Mouse (Mus musculus): ENCODE results near the gene B4galt5. TPM values are rescaled to one million over a fixed set of nuclear protein-coding genes. Genes with fewer than 3 reads are reported as not detected.

The B4galt5 gene
- polyA plus RNA-seq, 1 experiment: 59.4 TPM

- no peaks in the 10 kb centered on the region for H3K4me1 ChIP-seq (ENCODE audit: control insufficient read depth, insufficient read depth, low read length)
- H3K27me3 ChIP-seq (ENCODE audit: control insufficient read depth, insufficient read depth, low read length): no peaks in the 10 kb centered on the region
- DNase-seq: no peak
- WGBS: 55% methylated on average over 7 of the region's 7 CpGs
- no peak overlapping the region for H3K27ac ChIP-seq (ENCODE audit: insufficient read depth, low read length)
- H3K4me3 ChIP-seq (replicated peaks; ENCODE audit: insufficient read depth, low read depth, low read length): no peak overlapping the region
- no peak for TF ChIP-seq CTCF (IDR thresholded peaks at IDR 0.05; ENCODE audit: borderline replicate concordance, insufficient read depth, low read depth, low read length)
- TF ChIP-seq POLR2A (IDR thresholded peaks at IDR 0.05; ENCODE audit: borderline replicate concordance, insufficient read depth, low read length): no peak
These were observed 31.8 kb upstream of the B4galt5 start for GRCm38 (mm10) chr2:167380615-167381285.

DNA sequence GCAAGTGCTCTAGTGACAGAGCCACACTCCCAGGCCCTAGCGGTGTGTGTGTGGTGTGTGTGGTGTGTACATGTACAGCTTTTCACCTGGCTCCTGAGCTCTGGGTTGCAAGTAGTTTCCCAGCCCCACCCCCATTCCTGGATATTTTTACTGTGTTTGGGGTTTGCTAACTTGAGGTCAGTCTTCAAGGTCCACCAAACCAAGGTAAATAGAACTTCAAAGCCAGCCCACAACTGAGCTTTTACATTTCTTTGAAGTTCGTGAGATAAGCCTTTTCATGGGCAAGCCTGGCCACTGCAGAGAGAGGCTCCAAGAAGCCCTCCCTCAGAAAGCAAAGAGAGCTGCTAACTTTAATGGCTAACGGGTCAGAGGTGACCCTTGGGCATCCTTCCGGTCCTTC is 30.0 kb upstream of the B4galt5 start:
- Histone ChIP-seq H3K4me1 (ENCODE audit: control insufficient read depth, insufficient read depth, low read length) (peaks cover 3% of the 10 kb centered on the region), H3K27me3 (ENCODE audit: control insufficient read depth, insufficient read depth, low read length) (no peaks in the 10 kb centered on the region), H3K4me3 (replicated peaks; ENCODE audit: insufficient read depth, low read depth, low read length) (no peak overlapping the region), H3K27ac (ENCODE audit: insufficient read depth, low read length) (no peak overlapping the region)
- no peak for DNase-seq
- 76% methylated on average over 4 of the region's 4 CpGs for WGBS
- TF ChIP-seq CTCF (IDR thresholded peaks at IDR 0.05; ENCODE audit: borderline replicate concordance, insufficient read depth, low read depth, low read length) (no peak), POLR2A (IDR thresholded peaks at IDR 0.05; ENCODE audit: borderline replicate concordance, insufficient read depth, low read length) (no peak)

DNA sequence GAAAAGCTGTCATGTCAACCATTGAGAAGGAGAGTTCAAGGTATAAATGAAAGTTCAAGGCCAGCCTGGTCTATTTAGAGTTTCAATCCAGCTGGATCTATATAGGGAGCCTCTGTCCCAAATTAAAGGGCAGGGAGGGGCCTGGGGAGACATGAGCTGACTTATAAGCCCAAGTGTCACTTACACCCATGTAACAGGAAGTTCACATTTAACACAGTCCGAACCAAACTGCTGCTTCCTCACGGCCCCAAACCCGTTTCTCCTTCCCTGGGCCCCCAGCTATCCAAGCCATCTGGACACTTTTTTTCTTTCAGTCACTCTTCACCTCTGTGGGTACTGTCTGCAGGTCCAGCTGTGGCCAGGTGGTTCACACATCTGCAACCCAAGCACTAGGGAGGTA is 28.7 kb upstream of the B4galt5 start:
- H3K4me3 ChIP-seq (replicated peaks; ENCODE audit: insufficient read depth, low read depth, low read length): no peak overlapping the region
- 71% methylated on average over 3 of the region's 3 CpGs for WGBS
- no peaks in the 10 kb centered on the region for H3K27me3 ChIP-seq (ENCODE audit: control insufficient read depth, insufficient read depth, low read length)
- peaks cover 15% of the 10 kb centered on the region for H3K4me1 ChIP-seq (ENCODE audit: control insufficient read depth, insufficient read depth, low read length)
- no peak overlapping the region for H3K27ac ChIP-seq (ENCODE audit: insufficient read depth, low read length)
- TF ChIP-seq POLR2A (IDR thresholded peaks at IDR 0.05; ENCODE audit: borderline replicate concordance, insufficient read depth, low read length): no peak
- TF ChIP-seq CTCF (IDR thresholded peaks at IDR 0.05; ENCODE audit: borderline replicate concordance, insufficient read depth, low read depth, low read length): no peak
- DNase-seq: no peak

- peaks cover 18% of the 10 kb centered on the region for H3K4me1 ChIP-seq (ENCODE audit: control insufficient read depth, insufficient read depth, low read length)
- DNase-seq: no peak
- TF ChIP-seq CTCF (IDR thresholded peaks at IDR 0.05; ENCODE audit: borderline replicate concordance, insufficient read depth, low read depth, low read length) (no peak), POLR2A (IDR thresholded peaks at IDR 0.05; ENCODE audit: borderline replicate concordance, insufficient read depth, low read length) (no peak)
- no peak overlapping the region for H3K4me3 ChIP-seq (replicated peaks; ENCODE audit: insufficient read depth, low read depth, low read length)
- no peak overlapping the region for H3K27ac ChIP-seq (ENCODE audit: insufficient read depth, low read length)
- no peaks in the 10 kb centered on the region for H3K27me3 ChIP-seq (ENCODE audit: control insufficient read depth, insufficient read depth, low read length)
- 79% methylated on average over 8 of the region's 8 CpGs for WGBS
These were observed 27.2 kb upstream of the B4galt5 start for GRCm38 (mm10) chr2:167376160-167376564.

- no peak for TF ChIP-seq CTCF (IDR thresholded peaks at IDR 0.05; ENCODE audit: borderline replicate concordance, insufficient read depth, low read depth, low read length)
- TF ChIP-seq POLR2A (IDR thresholded peaks at IDR 0.05; ENCODE audit: borderline replicate concordance, insufficient read depth, low read length): no peak
- 98% methylated on average over 5 of the region's 5 CpGs for WGBS
- Histone ChIP-seq H3K27me3 (ENCODE audit: control insufficient read depth, insufficient read depth, low read length) (no peaks in the 10 kb centered on the region), H3K27ac (ENCODE audit: insufficient read depth, low read length) (no peak overlapping the region), H3K4me3 (replicated peaks; ENCODE audit: insufficient read depth, low read depth, low read length) (no peak overlapping the region), H3K4me1 (ENCODE audit: control insufficient read depth, insufficient read depth, low read length) (peaks cover 18% of the 10 kb centered on the region)
- no peak for DNase-seq
These were observed 26.7 kb upstream of the B4galt5 start for GRCm38 (mm10) chr2:167375688-167376087.

- H3K4me3 ChIP-seq (replicated peaks; ENCODE audit: insufficient read depth, low read depth, low read length): no peak overlapping the region
- TF ChIP-seq POLR2A (IDR thresholded peaks at IDR 0.05; ENCODE audit: borderline replicate concordance, insufficient read depth, low read length) (no peak), CTCF (IDR thresholded peaks at IDR 0.05; ENCODE audit: borderline replicate concordance, insufficient read depth, low read depth, low read length) (no peak)
These were observed 26.2 kb upstream of the B4galt5 start for GRCm38 (mm10) chr2:167375135-167375534.

GRCm38 (mm10) chr2:167374191-167374805 is 25.3 kb upstream of the B4galt5 start:
- TF ChIP-seq CTCF (IDR thresholded peaks at IDR 0.05; ENCODE audit: borderline replicate concordance, insufficient read depth, low read depth, low read length) (no peak), POLR2A (IDR thresholded peaks at IDR 0.05; ENCODE audit: borderline replicate concordance, insufficient read depth, low read length) (no peak)
- peak in 1 of 2 experiments; percentile 28 for DNase-seq
- Histone ChIP-seq H3K4me3 (replicated peaks; ENCODE audit: insufficient read depth, low read depth, low read length) (no peak overlapping the region), H3K4me1 (ENCODE audit: control insufficient read depth, insufficient read depth, low read length) (peaks cover 18% of the 10 kb centered on the region), H3K27me3 (ENCODE audit: control insufficient read depth, insufficient read depth, low read length) (no peaks in the 10 kb centered on the region), H3K27ac (ENCODE audit: insufficient read depth, low read length) (no peak overlapping the region)
- WGBS: 62% methylated on average over 12 of the region's 12 CpGs

More at GRCm38 (mm10) chr2:167375135-167375534, 26.2 kb upstream of the B4galt5 start:
- Histone ChIP-seq H3K4me1 (ENCODE audit: control insufficient read depth, insufficient read depth, low read length) (peaks cover 18% of the 10 kb centered on the region), H3K27me3 (ENCODE audit: control insufficient read depth, insufficient read depth, low read length) (no peaks in the 10 kb centered on the region), H3K27ac (ENCODE audit: insufficient read depth, low read length) (no peak overlapping the region)
- WGBS: 70% methylated on average over 9 of the region's 9 CpGs
- no peak for DNase-seq

DNA sequence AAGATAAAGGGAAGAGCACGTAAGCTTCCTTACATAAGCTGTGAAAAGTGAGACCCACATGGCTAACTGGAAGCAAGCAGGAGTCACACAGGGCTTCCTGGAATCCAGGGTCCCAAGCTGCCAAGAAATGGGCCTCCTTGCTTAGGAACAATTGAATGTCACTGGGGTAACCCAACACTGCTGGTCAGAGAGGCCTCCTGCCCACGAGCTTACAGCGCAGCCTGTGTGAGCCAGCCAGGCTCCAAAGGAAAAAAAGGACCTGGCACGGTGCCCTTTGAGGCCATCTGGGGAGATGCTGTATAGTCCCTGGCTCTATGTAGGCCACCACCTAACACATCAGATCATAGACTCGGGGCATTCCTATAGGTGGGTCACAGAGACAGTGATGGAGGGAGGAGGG is 24.3 kb upstream of the B4galt5 start:
- peak overlapping the region; percentile 66 for H3K27ac ChIP-seq (ENCODE audit: insufficient read depth, low read length)
- peak; percentile 25; the same call in 1 of the 2 replicates for TF ChIP-seq POLR2A (IDR thresholded peaks at IDR 0.05; ENCODE audit: borderline replicate concordance, insufficient read depth, low read length)
- no peak for TF ChIP-seq CTCF (IDR thresholded peaks at IDR 0.05; ENCODE audit: borderline replicate concordance, insufficient read depth, low read depth, low read length)
- WGBS: 7% methylated on average over 5 of the region's 5 CpGs
- H3K4me3 ChIP-seq (replicated peaks; ENCODE audit: insufficient read depth, low read depth, low read length): no peak overlapping the region
- peak; percentile 92 to 94 for DNase-seq
- no peaks in the 10 kb centered on the region for H3K27me3 ChIP-seq (ENCODE audit: control insufficient read depth, insufficient read depth, low read length)
- H3K4me1 ChIP-seq (ENCODE audit: control insufficient read depth, insufficient read depth, low read length): peaks cover 18% of the 10 kb centered on the region
